Mouse (Mus musculus): ENCODE data around the gene Abhd6. TPM values are rescaled to one million over a fixed set of nuclear protein-coding genes. Genes with fewer than 3 reads are reported as not detected.

Gene Abhd6
- polyA plus RNA-seq, 1 experiment from 2014 or later, result 15.7 TPM

- no peaks in the 10 kb centered on the region for H3K4me1 ChIP-seq
- no peaks in the 10 kb centered on the region for H3K9me3 ChIP-seq
- no peak overlapping the region for H3K27ac ChIP-seq
- no peak overlapping the region for H3K4me2 ChIP-seq
- no peaks in the 10 kb centered on the region for H3K36me3 ChIP-seq
- ATAC-seq (ENCODE audit: borderline replicate concordance, extremely low read depth, low FRiP score, low TSS enrichment), result no peak
- no peak overlapping the region for H3K9ac ChIP-seq
- WGBS, result 79% methylated on average over 10 of the region's 10 CpGs
- H3K4me3 ChIP-seq, result no peak overlapping the region
- no peaks in the 10 kb centered on the region for H3K27me3 ChIP-seq
Measured at GRCm38 (mm10) chr14:8049334-8049733, 46.6 kb downstream of the Abhd6 start.

GRCm38 (mm10) chr14:8051869-8052268 is 49.2 kb downstream of the Abhd6 start:
- no peaks in the 10 kb centered on the region for H3K36me3 ChIP-seq
- H3K4me1 ChIP-seq, result no peaks in the 10 kb centered on the region
- H3K9ac ChIP-seq, result no peak overlapping the region
- no peaks in the 10 kb centered on the region for H3K9me3 ChIP-seq
- H3K4me3 ChIP-seq, result no peak overlapping the region
- no peak overlapping the region for H3K4me2 ChIP-seq
- H3K27ac ChIP-seq, result no peak overlapping the region
- no peak for ATAC-seq (ENCODE audit: borderline replicate concordance, extremely low read depth, low FRiP score, low TSS enrichment)
- 87% methylated on average over 2 of the region's 2 CpGs for WGBS
- no peaks in the 10 kb centered on the region for H3K27me3 ChIP-seq

GRCm38 (mm10) chr14:8052661-8053060 is 50.0 kb downstream of the Abhd6 start:
- H3K4me3 ChIP-seq, result no peak overlapping the region
- ATAC-seq (ENCODE audit: borderline replicate concordance, extremely low read depth, low FRiP score, low TSS enrichment), result no peak
- H3K4me2 ChIP-seq, result no peak overlapping the region
- no peaks in the 10 kb centered on the region for H3K36me3 ChIP-seq
- H3K9ac ChIP-seq, result no peak overlapping the region
- H3K27me3 ChIP-seq, result no peaks in the 10 kb centered on the region
- no peaks in the 10 kb centered on the region for H3K4me1 ChIP-seq
- no peak overlapping the region for H3K27ac ChIP-seq
- 94% methylated on average over 7 of the region's 7 CpGs for WGBS
- no peaks in the 10 kb centered on the region for H3K9me3 ChIP-seq

GRCm38 (mm10) chr14:8054310-8055102 is 51.8 kb downstream of the Abhd6 start:
- no peak overlapping the region for H3K27ac ChIP-seq
- no peak overlapping the region for H3K4me3 ChIP-seq
- no peaks in the 10 kb centered on the region for H3K9me3 ChIP-seq
- no peaks in the 10 kb centered on the region for H3K27me3 ChIP-seq
- H3K4me1 ChIP-seq, result no peaks in the 10 kb centered on the region
- no peak overlapping the region for H3K4me2 ChIP-seq
- ATAC-seq (ENCODE audit: borderline replicate concordance, extremely low read depth, low FRiP score, low TSS enrichment), result 0 out of 2 replicates have a peak, but pooled peaks have one; percentile 35
- no peak overlapping the region for H3K9ac ChIP-seq
- no peaks in the 10 kb centered on the region for H3K36me3 ChIP-seq
- WGBS, result 34% methylated on average over 17 of the region's 17 CpGs

GRCm38 (mm10) chr14:8056076-8056475 is 53.4 kb downstream of the Abhd6 start:
- Histone ChIP-seq H3K27me3 (no peaks in the 10 kb centered on the region), H3K27ac (no peak overlapping the region), H3K4me1 (no peaks in the 10 kb centered on the region), H3K4me2 (no peak overlapping the region), H3K4me3 (no peak overlapping the region), H3K9me3 (no peaks in the 10 kb centered on the region), H3K9ac (no peak overlapping the region), H3K36me3 (no peaks in the 10 kb centered on the region)
- no peak for ATAC-seq (ENCODE audit: borderline replicate concordance, extremely low read depth, low FRiP score, low TSS enrichment)
- WGBS, result 88% methylated on average over 5 of the region's 5 CpGs

GRCm38 (mm10) chr14:8059938-8060337 is 57.2 kb downstream of the Abhd6 start:
- Histone ChIP-seq H3K9me3 (no peaks in the 10 kb centered on the region), H3K36me3 (no peaks in the 10 kb centered on the region)
- 87% methylated on average over 7 of the region's 7 CpGs for WGBS

GRCm38 (mm10) chr14:8062076-8062475 is 59.4 kb downstream of the Abhd6 start:
- WGBS, result 25% methylated on average over 3 of the region's 3 CpGs
- no peak overlapping the region for H3K9ac ChIP-seq
- H3K27ac ChIP-seq, result no peak overlapping the region
- H3K27me3 ChIP-seq, result no peaks in the 10 kb centered on the region
- no peak for ATAC-seq (ENCODE audit: borderline replicate concordance, extremely low read depth, low FRiP score, low TSS enrichment)
- H3K36me3 ChIP-seq, result no peaks in the 10 kb centered on the region
- 0 out of 2 replicates have a peak, but pooled peaks cover 3% of the 10 kb centered on the region for H3K4me1 ChIP-seq
- no peaks in the 10 kb centered on the region for H3K9me3 ChIP-seq
- no peak overlapping the region for H3K4me3 ChIP-seq
- H3K4me2 ChIP-seq, result no peak overlapping the region

More at GRCm38 (mm10) chr14:8059938-8060337, 57.2 kb downstream of the Abhd6 start:
- H3K27me3 ChIP-seq, result no peaks in the 10 kb centered on the region
- H3K4me2 ChIP-seq, result no peak overlapping the region
- 0 out of 2 replicates have a peak, but pooled peaks cover 3% of the 10 kb centered on the region for H3K4me1 ChIP-seq
- no peak overlapping the region for H3K27ac ChIP-seq
- no peak overlapping the region for H3K9ac ChIP-seq
- no peak overlapping the region for H3K4me3 ChIP-seq
- no peak for ATAC-seq (ENCODE audit: borderline replicate concordance, extremely low read depth, low FRiP score, low TSS enrichment)

GRCm38 (mm10) chr14:8062537-8063301 is 60.0 kb downstream of the Abhd6 start:
- ATAC-seq (ENCODE audit: borderline replicate concordance, extremely low read depth, low FRiP score, low TSS enrichment), result no peak
- H3K9me3 ChIP-seq, result no peaks in the 10 kb centered on the region

GRCm38 (mm10) chr14:8063835-8064785 is 61.4 kb downstream of the Abhd6 start:
- H3K4me1 ChIP-seq, result 0 out of 2 replicates have a peak, but pooled peaks cover 3% of the 10 kb centered on the region
- no peaks in the 10 kb centered on the region for H3K27me3 ChIP-seq
- H3K36me3 ChIP-seq, result no peaks in the 10 kb centered on the region
- no peak overlapping the region for H3K4me2 ChIP-seq
- no peak overlapping the region for H3K9ac ChIP-seq
- no peak overlapping the region for H3K4me3 ChIP-seq
- ATAC-seq (ENCODE audit: borderline replicate concordance, extremely low read depth, low FRiP score, low TSS enrichment), result no peak
- H3K9me3 ChIP-seq, result no peaks in the 10 kb centered on the region
- H3K27ac ChIP-seq, result no peak overlapping the region
- WGBS, result 83% methylated on average over 8 of the region's 8 CpGs

More at GRCm38 (mm10) chr14:8062537-8063301, 60.0 kb downstream of the Abhd6 start:
- WGBS, result 55% methylated on average over 3 of the region's 3 CpGs
- Histone ChIP-seq H3K27me3 (no peaks in the 10 kb centered on the region), H3K9ac (no peak overlapping the region), H3K36me3 (no peaks in the 10 kb centered on the region), H3K27ac (no peak overlapping the region), H3K4me1 (0 out of 2 replicates have a peak, but pooled peaks cover 3% of the 10 kb centered on the region), H3K4me2 (no peak overlapping the region), H3K4me3 (no peak overlapping the region)

- under 1% methylated on average over 47 of the region's 47 CpGs for WGBS
- H3K27me3 ChIP-seq, result no peaks in the 10 kb centered on the region
- peak within 1 kb of the TSS; percentile 71 for H3K9ac ChIP-seq
- peak within 1 kb of the TSS; percentile 77 for H3K4me2 ChIP-seq
- H3K27ac ChIP-seq, result peak within 1 kb of the TSS; percentile 98
- ATAC-seq (ENCODE audit: borderline replicate concordance, extremely low read depth, low FRiP score, low TSS enrichment), result peak; percentile 95
- H3K9me3 ChIP-seq, result no peaks in the 10 kb centered on the region
- H3K4me1 ChIP-seq, result peaks cover 14% of the 10 kb centered on the region
- peak within 1 kb of the TSS; percentile 70 for H3K4me3 ChIP-seq
- H3K36me3 ChIP-seq, result peaks cover 17% of the 10 kb centered on the region
Measured at GRCm38 (mm10) chr14:8080165-8080679, 77.5 kb downstream of the Abhd6 start, which contains the start of gene Rpp14. TSS of gene Rpp14 (plus strand) at chr14:8080367.

- Histone ChIP-seq H3K27ac (peak overlapping the region; percentile 98), H3K4me3 (peak overlapping the region; percentile 70), H3K9me3 (no peaks in the 10 kb centered on the region), H3K4me1 (peaks cover 14% of the 10 kb centered on the region), H3K27me3 (no peaks in the 10 kb centered on the region), H3K4me2 (peak overlapping the region; percentile 77), H3K36me3 (peaks cover 21% of the 10 kb centered on the region), H3K9ac (peak overlapping the region; percentile 71)
- ATAC-seq (ENCODE audit: borderline replicate concordance, extremely low read depth, low FRiP score, low TSS enrichment), result peak; percentile 53
- under 1% methylated on average over 11 of the region's 11 CpGs for WGBS
Measured at GRCm38 (mm10) chr14:8080718-8081117, 78.0 kb downstream of the Abhd6 start.

Data from lung, embryonic 15.5 days (tissue).